Mouse (Mus musculus) ES-CJ7 (cell line): ENCODE data around the gene Vps37b.

Experiments
- DNase-seq: peaks from one replicate; pipeline ENCODE4 v3.0.0; 2011; ENCODE audit warnings: low read depth, low spot score

The Vps37b gene

GRCm38 (mm10) chr5:124032001-124032508, at the start of gene Vps37b:
TSS of gene Vps37b (minus strand) at chr5:124032270.
- DNase-seq: peak; percentile 95

GRCm38 (mm10) chr5:124079880-124080279, 47.8 kb upstream of the Vps37b start:
- no peak for DNase-seq

- no peak for DNase-seq
Measured at GRCm38 (mm10) chr5:124078794-124079416, 46.8 kb upstream of the Vps37b start.

GRCm38 (mm10) chr5:124077856-124078460, 45.9 kb upstream of the Vps37b start:
- DNase-seq: no peak

GRCm38 (mm10) chr5:124077241-124077640, 45.2 kb upstream of the Vps37b start:
- DNase-seq: no peak

- peak; percentile 80 for DNase-seq
Measured at GRCm38 (mm10) chr5:124076559-124076958, 44.5 kb upstream of the Vps37b start.

GRCm38 (mm10) chr5:124075716-124076115, 43.6 kb upstream of the Vps37b start:
- no peak for DNase-seq

GRCm38 (mm10) chr5:124074845-124075307, 42.8 kb upstream of the Vps37b start:
- no peak for DNase-seq

GRCm38 (mm10) chr5:124073682-124074081, 41.6 kb upstream of the Vps37b start:
- no peak for DNase-seq

GRCm38 (mm10) chr5:124069657-124070056, 37.6 kb upstream of the Vps37b start:
- no peak for DNase-seq

- no peak for DNase-seq
Measured at GRCm38 (mm10) chr5:124062037-124062824, 30.2 kb upstream of the Vps37b start.

GRCm38 (mm10) chr5:124059677-124060076, 27.6 kb upstream of the Vps37b start:
- DNase-seq: no peak

- DNase-seq: no peak
Measured at GRCm38 (mm10) chr5:124058749-124059148, 26.7 kb upstream of the Vps37b start.

- peak; percentile 71 for DNase-seq
Measured at GRCm38 (mm10) chr5:124056956-124057355, 24.9 kb upstream of the Vps37b start.

GRCm38 (mm10) chr5:124056219-124056618, 24.1 kb upstream of the Vps37b start:
- DNase-seq: peak; percentile 33

- peak; percentile 30 for DNase-seq
Measured at GRCm38 (mm10) chr5:124052641-124053040, 20.6 kb upstream of the Vps37b start.

GRCm38 (mm10) chr5:124051899-124052491, 19.9 kb upstream of the Vps37b start:
- no peak for DNase-seq

GRCm38 (mm10) chr5:124050095-124051050, 18.3 kb upstream of the Vps37b start:
- DNase-seq: no peak

GRCm38 (mm10) chr5:124049249-124050045, 17.4 kb upstream of the Vps37b start:
- DNase-seq: no peak
